Comparison of ENCODE assay signal across 27 mouse cellular contexts in the genomic region with DNA sequence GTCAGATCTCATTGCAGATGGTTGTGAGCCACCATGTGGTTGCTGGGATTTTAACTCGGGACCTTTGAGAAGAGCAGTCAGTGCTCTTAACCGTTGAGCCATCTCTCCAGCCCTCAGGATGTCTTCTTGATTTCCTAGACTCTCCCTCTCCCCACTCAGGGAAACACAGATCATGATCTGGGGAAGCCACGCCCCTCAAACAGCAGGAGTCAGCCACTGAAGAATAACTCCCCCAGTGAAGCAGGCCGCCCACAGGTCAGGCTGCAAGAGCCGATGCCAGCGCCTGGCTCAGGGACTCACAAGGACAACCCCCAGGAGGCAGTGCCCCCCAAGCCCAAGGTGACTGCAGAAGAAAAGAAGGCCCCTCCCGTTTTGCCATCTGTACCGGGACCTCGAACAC. TPM values are rescaled to one million over a fixed set of nuclear protein-coding genes. Genes with fewer than 3 reads are reported as not detected.
DNase-seq lines count a peak whose midpoint lies in the region; ATAC-seq and TF ChIP-seq lines count a peak whose summit lies in the region.
"Had no signal": no experiment of that assay in that cellular context is flagged by ENCODE, and none has a peak within 500 bp of the region (broad histone marks: within the 10 kb centered on the region; RNA-seq: fewer than 3 reads in every experiment).

No protein-coding gene starts in this region.

- DNase-seq in forebrain, embryonic 10.5 days (ENCODE audit: extremely low spot score, low spot score): no peak
- peak; percentile 79 for DNase-seq in kidney, postnatal 0 days (ENCODE audit: low spot score)
- DNase-seq in kidney, adult 11 months: no peak
- DNase-seq in ovary, postnatal 36 days (ENCODE audit: low spot score): peak; percentile 29
- DNase-seq in ovary, postnatal 10 days (ENCODE audit: low spot score): no peak
- DNase-seq in embryonic facial prominence, embryonic 14.5 days (ENCODE audit: low spot score): peak; percentile 26
- DNase-seq in urinary bladder, postnatal 4 days (ENCODE audit: low spot score in 2 of 2): no peak
- DNase-seq: adrenal gland, adult 8-10 months; cerebellum, adult 2 months; cerebellum, postnatal 25 days; heart, postnatal 4 days; kidney, adult 9 months; liver; right cerebral cortex, postnatal 4 days; thymus, adult 18-20 months; thymus, postnatal 36 days had no signal

- H3K9ac ChIP-seq in forebrain, embryonic 15.5 days (replicated peaks): no peak overlapping the region
- no peak overlapping the region for H3K9ac ChIP-seq in kidney, postnatal 0 days (ENCODE audit: low read depth, low read length)
- no peak overlapping the region for H3K9ac ChIP-seq in embryonic facial prominence, embryonic 14.5 days (ENCODE audit: low read depth, low read length)
- H3K9ac ChIP-seq: hindbrain, embryonic 14.5 days; liver, embryonic 15.5 days had no signal

- no peaks in the 10 kb centered on the region for H3K27me3 ChIP-seq in forebrain, embryonic 10.5 days (ENCODE audit: poor library complexity, severe bottlenecking)
- H3K27me3 ChIP-seq in forebrain, embryonic 15.5 days: no peaks in the 10 kb centered on the region
- no peaks in the 10 kb centered on the region for H3K27me3 ChIP-seq in kidney, postnatal 0 days (ENCODE audit: insufficient read depth, low read length)
- H3K27me3 ChIP-seq in embryonic facial prominence, embryonic 14.5 days (replicated peaks; ENCODE audit: control insufficient read depth, insufficient read depth, low read length): no peaks in the 10 kb centered on the region
- H3K27me3 ChIP-seq: liver, embryonic 15.5 days; Patski had no signal

- H3K9me3 ChIP-seq in forebrain, embryonic 10.5 days: no peaks in the 10 kb centered on the region
- H3K9me3 ChIP-seq in forebrain, embryonic 15.5 days: no peaks in the 10 kb centered on the region
- no peaks in the 10 kb centered on the region for H3K9me3 ChIP-seq in kidney, postnatal 0 days (replicated peaks; ENCODE audit: low read length)
- H3K9me3 ChIP-seq in embryonic facial prominence, embryonic 14.5 days (ENCODE audit: control insufficient read depth, low read length): no peaks in the 10 kb centered on the region
- H3K9me3 ChIP-seq: liver, embryonic 15.5 days had no signal

- H3K27ac ChIP-seq in forebrain, embryonic 10.5 days: peak overlapping the region; percentile 48; the same call in 1 of the 2 replicates
- no peak overlapping the region for H3K27ac ChIP-seq in forebrain, embryonic 15.5 days (replicated peaks)
- no peak overlapping the region for H3K27ac ChIP-seq in kidney, postnatal 0 days
- H3K27ac ChIP-seq in embryonic facial prominence, embryonic 14.5 days (replicated peaks; ENCODE audit: low read depth, low read length): no peak overlapping the region
- H3K27ac ChIP-seq: hindbrain, embryonic 14.5 days; left cerebral cortex, adult 2 months; liver, embryonic 15.5 days; macrophage had no signal

- no peaks in the 10 kb centered on the region for H3K36me3 ChIP-seq in forebrain, embryonic 10.5 days (replicated peaks)
- H3K36me3 ChIP-seq in forebrain, embryonic 15.5 days: no peaks in the 10 kb centered on the region
- no peaks in the 10 kb centered on the region for H3K36me3 ChIP-seq in kidney, postnatal 0 days (ENCODE audit: insufficient read depth, low read length)
- H3K36me3 ChIP-seq in embryonic facial prominence, embryonic 14.5 days (ENCODE audit: control insufficient read depth, insufficient read depth, low read length): no peaks in the 10 kb centered on the region
- H3K36me3 ChIP-seq: liver, embryonic 15.5 days had no signal

- TF ChIP-seq CTCF in kidney, postnatal 0 days (IDR thresholded peaks at IDR 0.05; ENCODE audit: low read depth): no peak

- H3K4me2 ChIP-seq in forebrain, embryonic 15.5 days (replicated peaks): no peak overlapping the region
- H3K4me2 ChIP-seq in kidney, postnatal 0 days (ENCODE audit: low read length): no peak overlapping the region
- no peak overlapping the region for H3K4me2 ChIP-seq in embryonic facial prominence, embryonic 14.5 days (ENCODE audit: low read depth, low read length)
- H3K4me2 ChIP-seq: hindbrain, embryonic 14.5 days; liver, embryonic 15.5 days; midbrain, embryonic 11.5 days had no signal

- no peak for ATAC-seq in forebrain, embryonic 15.5 days (replicated peaks)
- ATAC-seq in kidney, postnatal 0 days (replicated peaks; ENCODE audit: low FRiP score, low read depth): peak; percentile 43; the same call in 1 of the 2 replicates
- no peak for ATAC-seq in embryonic facial prominence, embryonic 14.5 days (ENCODE audit: low read depth)
- ATAC-seq: activated CD4-positive, CD25-positive, alpha-beta regulatory T cell, adult 4 months; CD4-positive, CD25-positive, alpha-beta regulatory T cell, adult 4 months; inflammation-experienced regulatory T-cells, adult 6 months; Patski had no signal

- peaks cover 12% of the 10 kb centered on the region for H3K4me1 ChIP-seq in forebrain, embryonic 10.5 days
- H3K4me1 ChIP-seq in forebrain, embryonic 15.5 days: no peaks in the 10 kb centered on the region
- no peaks in the 10 kb centered on the region for H3K4me1 ChIP-seq in kidney, postnatal 0 days (replicated peaks; ENCODE audit: insufficient read depth, low read length)
- H3K4me1 ChIP-seq in embryonic facial prominence, embryonic 14.5 days (ENCODE audit: control insufficient read depth, insufficient read depth, low read length): no peaks in the 10 kb centered on the region

- H3K4me3 ChIP-seq in forebrain, embryonic 10.5 days: no peak overlapping the region
- H3K4me3 ChIP-seq in forebrain, embryonic 15.5 days: no peak overlapping the region
- no peak overlapping the region for H3K4me3 ChIP-seq in kidney, postnatal 0 days (replicated peaks; ENCODE audit: low read depth, low read length)
- H3K4me3 ChIP-seq in embryonic facial prominence, embryonic 14.5 days (ENCODE audit: low read depth, low read length): no peak overlapping the region
- H3K4me3 ChIP-seq: left cerebral cortex, adult 2 months; liver, embryonic 15.5 days had no signal

- WGBS in forebrain, embryonic 10.5 days: 22% methylated on average over 9 of the region's 9 CpGs
- 11% methylated on average over 9 of the region's 9 CpGs for WGBS in forebrain, embryonic 15.5 days
- 14% methylated on average over 9 of the region's 9 CpGs for WGBS in kidney, postnatal 0 days
- WGBS in embryonic facial prominence, embryonic 14.5 days: 14% methylated on average over 9 of the region's 9 CpGs

RNA-seq across cellular contexts. Expression of a gene that starts 8.6 kb away (rescaled TPM):
- polyA plus RNA-seq in forebrain, embryonic 10.5 days (2016; fragmentation: Nextera tagmentation; extraction: Ambion mirVana): 0.15 and 0.17 TPM in 2 replicates
- 0.53 TPM in 1 of 2 replicates, not detected in the other for polyA plus RNA-seq in forebrain, embryonic 15.5 days (2015; fragmentation: Nextera tagmentation; extraction: Ambion mirVana)
- 0.54 and 0.55 TPM in 2 replicates for polyA plus RNA-seq in kidney, postnatal 0 days (2015; fragmentation: Nextera tagmentation; extraction: Ambion mirVana)
- 0.33 TPM in 1 of 2 replicates, not detected in the other for polyA plus RNA-seq in embryonic facial prominence, embryonic 14.5 days (2014; fragmentation: Nextera tagmentation; extraction: Ambion mirVana)
- polyA plus RNA-seq: forebrain, embryonic 11.5 days; liver, embryonic 15.5 days; macrophage; midbrain, embryonic 11.5 days; Patski had no signal

RNA-seq across cellular contexts. Expression of a gene that starts 18.6 kb away (rescaled TPM):
- 54.1 and 54.7 TPM in 2 replicates for polyA plus RNA-seq in forebrain, embryonic 10.5 days (2016; fragmentation: Nextera tagmentation; extraction: Ambion mirVana)
- 50.5 and 55.8 TPM in 2 replicates for polyA plus RNA-seq in forebrain, embryonic 15.5 days (2015; fragmentation: Nextera tagmentation; extraction: Ambion mirVana)
- 87.6 and 93.1 TPM in 2 replicates for polyA plus RNA-seq in kidney, postnatal 0 days (2015; fragmentation: Nextera tagmentation; extraction: Ambion mirVana)
- polyA plus RNA-seq in embryonic facial prominence, embryonic 14.5 days (2014; fragmentation: Nextera tagmentation; extraction: Ambion mirVana): 66.5 and 78.8 TPM in 2 replicates

RNA-seq across cellular contexts. Expression of a gene that starts 36.4 kb away (rescaled TPM):
- polyA plus RNA-seq in forebrain, embryonic 10.5 days (2016; fragmentation: Nextera tagmentation; extraction: Ambion mirVana): 10.0 and 10.9 TPM in 2 replicates
- 8.3 and 10.2 TPM in 2 replicates for polyA plus RNA-seq in forebrain, embryonic 15.5 days (2015; fragmentation: Nextera tagmentation; extraction: Ambion mirVana)
- polyA plus RNA-seq in kidney, postnatal 0 days (2015; fragmentation: Nextera tagmentation; extraction: Ambion mirVana): 5.9 and 7.8 TPM in 2 replicates
- polyA plus RNA-seq in embryonic facial prominence, embryonic 14.5 days (2014; fragmentation: Nextera tagmentation; extraction: Ambion mirVana): 5.1 and 6.2 TPM in 2 replicates

RNA-seq across cellular contexts. Expression of a gene that starts 42.9 kb away (rescaled TPM):
- polyA plus RNA-seq in forebrain, embryonic 10.5 days (2016; fragmentation: Nextera tagmentation; extraction: Ambion mirVana): 38.2 and 45.2 TPM in 2 replicates
- 26.3 and 30.9 TPM in 2 replicates for polyA plus RNA-seq in forebrain, embryonic 15.5 days (2015; fragmentation: Nextera tagmentation; extraction: Ambion mirVana)
- polyA plus RNA-seq in kidney, postnatal 0 days (2015; fragmentation: Nextera tagmentation; extraction: Ambion mirVana): 38.0 and 40.4 TPM in 2 replicates
- polyA plus RNA-seq in embryonic facial prominence, embryonic 14.5 days (2014; fragmentation: Nextera tagmentation; extraction: Ambion mirVana): 38.7 and 40.2 TPM in 2 replicates

RNA-seq across cellular contexts. Expression of a gene that starts 51.0 kb away (rescaled TPM):
- 27.0 and 29.6 TPM in 2 replicates for polyA plus RNA-seq in forebrain, embryonic 10.5 days (2016; fragmentation: Nextera tagmentation; extraction: Ambion mirVana)
- polyA plus RNA-seq in forebrain, embryonic 15.5 days (2015; fragmentation: Nextera tagmentation; extraction: Ambion mirVana): 25.0 and 26.5 TPM in 2 replicates
- polyA plus RNA-seq in kidney, postnatal 0 days (2015; fragmentation: Nextera tagmentation; extraction: Ambion mirVana): 14.6 and 16.1 TPM in 2 replicates
- 22.7 and 24.9 TPM in 2 replicates for polyA plus RNA-seq in embryonic facial prominence, embryonic 14.5 days (2014; fragmentation: Nextera tagmentation; extraction: Ambion mirVana)

Comparison
In these comparisons a context has a peak if more than half of its experiments do, and no peak if none do; other contexts are left out.
1. DNase-seq: peak in kidney, postnatal 0 days (single experiment), ovary, postnatal 36 days (single experiment) and embryonic facial prominence, embryonic 14.5 days (single experiment); none in forebrain, embryonic 10.5 days (single experiment), kidney, adult 11 months (single experiment), ovary, postnatal 10 days (single experiment) and urinary bladder, postnatal 4 days (0 of 2).